Mouse (Mus musculus) heart, adult 2 months (tissue): ENCODE results near the gene Fmo5. TPM values are rescaled to one million over a fixed set of nuclear protein-coding genes. Genes with fewer than 3 reads are reported as not detected.

Experiments used
- DNase-seq, 2 experiments: peaks; one replicate each; pipeline ENCODE4 v3.0.0; 2021
- H3K27ac ChIP-seq: fragments of 200-600 bp; 2 replicates; pipeline ENCODE4 v1.8.1; 2022
- H3K27me3 ChIP-seq: fragments of 200-500 bp; 2 replicates; pipeline ENCODE4 v1.6.1; 2012; ENCODE audit warnings: mild to moderate bottlenecking, low read length, inconsistent platforms, mixed read lengths; ENCODE audit not compliant: control insufficient read depth, insufficient read depth
- H3K36me3 ChIP-seq: fragments of 200-500 bp; 2 replicates; pipeline ENCODE4 v1.6.1; 2012; ENCODE audit warnings: low read length, inconsistent platforms; ENCODE audit not compliant: control insufficient read depth, insufficient read depth
- H3K4me1 ChIP-seq: fragments of 200-500 bp; 2 replicates; pipeline ENCODE4 v1.6.1; 2011; ENCODE audit warnings: low read length; ENCODE audit not compliant: control insufficient read depth, insufficient read depth
- H3K4me3 ChIP-seq: fragments of 200-600 bp; 2 replicates; pipeline ENCODE4 v1.8.1; 2022
- H3K79me2 ChIP-seq: fragments of 200-500 bp; replicated peaks from 2 replicates; pipeline ENCODE4 v1.6.1; 2012; ENCODE audit warnings: mild to moderate bottlenecking, inconsistent platforms, low read length, moderate library complexity, mixed read lengths; ENCODE audit not compliant: control insufficient read depth, insufficient read depth
- H3K9ac ChIP-seq: fragments of 200-500 bp; 2 replicates; pipeline ENCODE4 v1.6.1; 2012; ENCODE audit warnings: low read depth, mild to moderate bottlenecking, control low read depth, inconsistent platforms, low read length, mixed read lengths
- CTCF ChIP-seq: fragments of 200-600 bp; IDR thresholded peaks from 2 replicates; pipeline ENCODE4 v1.8.1; 2022; ENCODE audit warnings: antibody characterized with exemption, mild to moderate bottlenecking, moderate library complexity
- EP300 ChIP-seq: fragments of 200-500 bp; IDR thresholded peaks from 2 replicates; pipeline ENCODE4 v1.6.1; 2011; ENCODE audit warnings: low read depth, low read length, control low read depth; ENCODE audit not compliant: insufficient read depth
- POLR2A ChIP-seq: fragments of 200-500 bp; IDR thresholded peaks from 2 replicates; pipeline ENCODE4 v1.6.1; 2011; ENCODE audit warnings: mild to moderate bottlenecking, low read depth, low read length, control low read depth; ENCODE audit not compliant: insufficient read depth
- WGBS: fragments of 180-500 bp; shearing (Covaris S2); methylation state at CpG from one replicate; pipeline ENCODE4 v1.1.7; 2018; 5-methylcytosine and 5-hydroxymethylcytosine counted together
- intact Hi-C: fragments of 180-260 bp; cut with DNase I; formaldehyde crosslinking; loops from one replicate; pipeline ENCODE4 v1.15.1; 2025
- long read RNA-seq: library from polyadenylated mRNA; stranded (forward); transcript quantifications from one replicate; pipeline ENCODE4 v2.0.0, GENCODE M21; 2021
- polyA plus RNA-seq: library from polyadenylated mRNA; depleted of rRNA; stranded (reverse); fragments of >200 nt; gene quantifications from 2 replicates; pipeline ENCODE4 v1.2.3, GENCODE M21; 2012; rRNA removed
- total RNA-seq, 2 experiments: library from RNA; stranded (reverse); gene quantifications; 2 replicates each; pipeline ENCODE4 v1.2.3; 2021

Gene Fmo5
- 10 to 100 TPM; 13.6 to 15.0 TPM for total RNA-seq
- 7.4 and 12.7 TPM in 2 replicates for polyA plus RNA-seq
- long read RNA-seq, full-length matches to known transcripts = 6 of 22 reads
- long read RNA-seq, partial matches to known transcripts = 1 of 22 reads
- long read RNA-seq, other reads (novel, unspliced or antisense) = 15 of 22 reads

- no peak for TF ChIP-seq CTCF
- peak; percentile 63 for TF ChIP-seq EP300
- TF ChIP-seq POLR2A = peak; percentile 94
- Histone ChIP-seq H3K27me3 (no peaks in the 10 kb centered on the region), H3K9ac (peak within 1 kb of the TSS; percentile 54), H3K79me2 (no peaks in the 10 kb centered on the region), H3K36me3 (no peaks in the 10 kb centered on the region), H3K4me3 (peak within 1 kb of the TSS; percentile 77), H3K27ac (peak within 1 kb of the TSS; percentile 94), H3K4me1 (peaks cover 5% of the 10 kb centered on the region)
- intact Hi-C loops = loop anchor here (1.0 to 2.0 kb wide), 2 partner anchors 18 to 30 kb away; partner anchors contain the start of genes Chd1l and Prkab2
- DNase-seq = peak; percentile 87 to 88
- 1% methylated on average over 18 of the region's 18 CpGs for WGBS
These were observed at the start of gene Fmo5 for GRCm38 (mm10) chr3:97628391-97629001. TSS of gene Fmo5 (plus strand) at chr3:97628804.

- WGBS = 62% methylated on average over 18 of the region's 18 CpGs
- Histone ChIP-seq H3K27ac (no peak overlapping the region), H3K27me3 (no peaks in the 10 kb centered on the region), H3K4me1 (no peaks in the 10 kb centered on the region), H3K36me3 (no peaks in the 10 kb centered on the region), H3K9ac (no peak overlapping the region), H3K79me2 (no peaks in the 10 kb centered on the region), H3K4me3 (no peak overlapping the region)
- peak; percentile 52 to 68 for DNase-seq
- intact Hi-C loops = loop anchor here (1.0 to 10.0 kb wide), 3 partner anchors 191 to 648 kb away; no protein-coding TSS in a partner anchor
- TF ChIP-seq CTCF (peak; percentile 92), EP300 (no peak), POLR2A (no peak)
These were observed 43.0 kb upstream of the Fmo5 start for GRCm38 (mm10) chr3:97585383-97586160.

- no peak for DNase-seq
- Histone ChIP-seq H3K79me2 (no peaks in the 10 kb centered on the region), H3K9ac (no peak overlapping the region), H3K36me3 (no peaks in the 10 kb centered on the region), H3K4me3 (no peak overlapping the region), H3K27me3 (no peaks in the 10 kb centered on the region), H3K4me1 (no peaks in the 10 kb centered on the region), H3K27ac (no peak overlapping the region)
- whole genome bisulfite sequencing = 88% methylated on average over 9 of the region's 9 CpGs
- TF ChIP-seq POLR2A (no peak), CTCF (no peak), EP300 (no peak)
- intact Hi-C loops = loop anchor here (5.0 to 10.0 kb wide), 2 partner anchors 393 to 650 kb away; no protein-coding TSS in a partner anchor
These were observed 40.9 kb upstream of the Fmo5 start for GRCm38 (mm10) chr3:97587656-97588055.

- TF ChIP-seq EP300 (no peak), POLR2A (no peak), CTCF (no peak)
- H3K36me3 ChIP-seq = no peaks in the 10 kb centered on the region
- intact Hi-C loops = no loop called here
These were observed 37.9 kb upstream of the Fmo5 start for GRCm38 (mm10) chr3:97590699-97591098.

GRCm38 (mm10) chr3:97593089-97593488, 35.5 kb upstream of the Fmo5 start:
- Histone ChIP-seq H3K27me3 (no peaks in the 10 kb centered on the region), H3K27ac (no peak overlapping the region), H3K36me3 (no peaks in the 10 kb centered on the region), H3K9ac (no peak overlapping the region), H3K79me2 (no peaks in the 10 kb centered on the region), H3K4me1 (no peaks in the 10 kb centered on the region), H3K4me3 (no peak overlapping the region)
- intact Hi-C loops = no loop called here
- DNase-seq = no peak
- WGBS = 92% methylated on average over 5 of the region's 5 CpGs
- TF ChIP-seq EP300 = no peak
- no peak for TF ChIP-seq POLR2A
- no peak for TF ChIP-seq CTCF

More at GRCm38 (mm10) chr3:97590699-97591098, 37.9 kb upstream of the Fmo5 start:
- Histone ChIP-seq H3K79me2 (no peaks in the 10 kb centered on the region), H3K9ac (no peak overlapping the region), H3K4me1 (no peaks in the 10 kb centered on the region), H3K4me3 (no peak overlapping the region), H3K27me3 (no peaks in the 10 kb centered on the region), H3K27ac (no peak overlapping the region)
- 71% methylated on average over 8 of the region's 8 CpGs for WGBS
- no peak for DNase-seq
